8 mouse cellular contexts compared by ENCODE assay signal in genomic region chr6:108512994-108513393, GRCm38 (mm10).
"Had no signal": no experiment of that assay in that cellular context is flagged by ENCODE, and none has a peak within 500 bp of the region (broad histone marks: within the 10 kb centered on the region; RNA-seq: fewer than 3 reads in every experiment).

No protein-coding gene starts in this region.

- H3K9ac ChIP-seq: limb, embryonic 13.5 days; liver, embryonic 14.5 days; midbrain, embryonic 15.5 days; neural tube, embryonic 12.5 days had no signal

- DNase-seq: lung, adult 18-20 months; right cerebral cortex, postnatal 4 days; thymus, postnatal 36 days had no signal

- H3K27me3 ChIP-seq: limb, embryonic 13.5 days; midbrain, embryonic 15.5 days; neural tube, embryonic 12.5 days had no signal

- H3K27ac ChIP-seq: hindbrain, postnatal 0 days; limb, embryonic 13.5 days; liver, embryonic 14.5 days; midbrain, embryonic 15.5 days; neural tube, embryonic 12.5 days had no signal

- ATAC-seq: midbrain, embryonic 15.5 days had no signal

- H3K9me3 ChIP-seq: limb, embryonic 13.5 days; midbrain, embryonic 15.5 days; neural tube, embryonic 12.5 days had no signal

- H3K4me3 ChIP-seq: limb, embryonic 13.5 days; midbrain, embryonic 15.5 days; neural tube, embryonic 12.5 days had no signal

- H3K4me1 ChIP-seq: midbrain, embryonic 15.5 days; neural tube, embryonic 12.5 days had no signal

- H3K36me3 ChIP-seq: limb, embryonic 13.5 days; midbrain, embryonic 15.5 days; neural tube, embryonic 12.5 days had no signal

- H3K4me2 ChIP-seq: limb, embryonic 13.5 days; midbrain, embryonic 15.5 days; neural tube, embryonic 12.5 days had no signal
